Mouse (Mus musculus) left cerebral cortex, adult 11 months (tissue): ENCODE results near the gene Aatf.

Source experiments
- DNase-seq: peaks from one replicate; pipeline ENCODE4 v3.0.0; 2022; ENCODE audit warnings: low spot score

Aatf gene

DNA sequence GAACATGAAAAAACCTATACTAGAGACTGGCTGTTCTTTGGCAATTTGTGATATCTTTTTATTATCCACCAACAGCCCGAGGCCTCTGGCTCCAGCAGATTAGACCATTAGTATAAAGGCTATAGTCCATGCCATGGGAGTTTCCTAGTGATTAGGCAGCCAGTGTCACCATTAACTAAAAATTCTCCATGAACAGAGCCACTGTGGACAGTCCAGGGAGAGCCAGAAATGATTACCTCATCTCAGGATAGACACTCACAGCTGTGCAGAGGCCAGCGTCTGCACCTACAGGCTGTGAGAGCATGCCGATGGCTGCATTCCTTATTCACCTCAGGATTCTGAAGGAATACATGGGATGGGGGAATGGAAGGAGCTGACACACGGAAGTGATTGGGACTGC lies 140.2 kb downstream of the Aatf start:
- DNase-seq, result no peak
